ENCODE assay signal across 7 mouse cellular contexts in the genomic region with DNA sequence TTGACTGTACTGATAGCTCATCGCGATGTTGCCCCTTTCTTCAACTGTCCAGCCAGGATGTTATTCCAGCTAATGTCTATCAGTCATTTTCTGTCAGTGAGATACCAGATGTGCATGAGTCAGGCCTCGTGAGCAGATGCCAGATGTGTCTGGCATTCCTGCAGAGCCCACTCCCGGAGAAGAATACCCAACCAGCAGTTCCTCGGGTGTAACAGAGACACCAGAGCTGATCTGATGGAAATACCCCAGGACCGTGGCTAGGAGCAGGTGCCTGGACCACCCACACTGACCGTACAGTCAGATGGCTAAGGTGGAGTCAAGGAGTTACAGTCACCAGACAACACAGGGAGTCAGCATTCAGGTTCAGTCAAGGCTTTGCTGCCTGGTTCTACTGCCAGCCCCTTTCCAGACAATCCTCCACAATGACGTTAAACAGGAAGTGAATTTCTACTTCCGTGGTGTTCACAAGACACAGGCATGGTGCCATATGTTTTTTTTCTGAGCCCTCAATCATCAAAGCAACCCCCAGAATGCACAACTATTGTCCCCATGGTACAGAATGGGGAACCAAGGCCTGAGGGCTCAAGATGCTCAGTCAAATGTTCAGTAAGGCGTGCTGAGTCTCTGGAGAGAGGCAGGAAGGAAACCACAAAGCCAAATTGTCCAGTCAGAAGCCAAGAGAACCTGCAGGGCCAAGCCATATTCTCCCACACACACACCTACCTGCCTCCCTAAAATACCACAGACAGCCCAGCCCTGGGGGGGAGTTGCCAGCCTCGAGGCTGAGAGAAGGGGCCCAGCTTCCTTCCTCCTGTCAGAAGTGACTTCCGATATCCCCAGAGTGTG.
DNase-seq lines count a peak whose midpoint lies in the region; ATAC-seq and TF ChIP-seq lines count a peak whose summit lies in the region.

No protein-coding gene starts in this region.

- no peaks in the 10 kb centered on the region for H3K9me3 ChIP-seq in lung, embryonic 14.5 days (ENCODE audit: low read depth, low read length)
- H3K9me3 ChIP-seq in liver, embryonic 16.5 days (replicated peaks; ENCODE audit: control insufficient read depth, low read length), result no peaks in the 10 kb centered on the region

- WGBS in lung, embryonic 14.5 days, result 43% methylated on average over 12 of the region's 12 CpGs
- 25% methylated on average over 12 of the region's 12 CpGs for WGBS in liver, embryonic 16.5 days (ENCODE audit: insufficient replicate concordance)

- H3K9ac ChIP-seq in lung, embryonic 14.5 days, result no peak overlapping the region
- no peak overlapping the region for H3K9ac ChIP-seq in liver, embryonic 16.5 days (ENCODE audit: low read depth, low read length)

- no peak overlapping the region for H3K27ac ChIP-seq in lung, embryonic 14.5 days (ENCODE audit: low read depth)
- peak overlapping the region; percentile 48 for H3K27ac ChIP-seq in brown adipose tissue, adult 24 weeks (replicated peaks; ENCODE audit: low read depth, low read length)
- peak overlapping the region; percentile 45; the same call in 1 of the 2 replicates for H3K27ac ChIP-seq in liver, embryonic 16.5 days (ENCODE audit: low read length)

- no peak overlapping the region for H3K4me2 ChIP-seq in lung, embryonic 14.5 days
- no peak overlapping the region for H3K4me2 ChIP-seq in liver, embryonic 16.5 days (ENCODE audit: low read depth, low read length)

- ATAC-seq in lung, embryonic 14.5 days (ENCODE audit: insufficient read depth), result no peak
- no peak for ATAC-seq in liver, embryonic 16.5 days (ENCODE audit: low read depth)

- peaks cover 6% of the 10 kb centered on the region for H3K4me1 ChIP-seq in lung, embryonic 14.5 days (ENCODE audit: insufficient read depth)
- peaks cover 46% of the 10 kb centered on the region for H3K4me1 ChIP-seq in brown adipose tissue, adult 24 weeks (ENCODE audit: control insufficient read depth, insufficient read depth, insufficient read length, low read length)
- peaks cover 3% of the 10 kb centered on the region for H3K4me1 ChIP-seq in liver, embryonic 16.5 days (ENCODE audit: control insufficient read depth, low read depth, low read length)

- H3K27me3 ChIP-seq in lung, embryonic 14.5 days (ENCODE audit: insufficient read depth, low read length), result no peaks in the 10 kb centered on the region
- no peaks in the 10 kb centered on the region for H3K27me3 ChIP-seq in liver, embryonic 16.5 days (ENCODE audit: control insufficient read depth, insufficient read depth, low read depth, low read length)

- no peak overlapping the region for H3K4me3 ChIP-seq in lung, embryonic 14.5 days (ENCODE audit: low read depth, low read length)
- no peak overlapping the region for H3K4me3 ChIP-seq in brown adipose tissue, adult 24 weeks (ENCODE audit: insufficient read depth, low read depth, low read length)
- H3K4me3 ChIP-seq in liver, embryonic 16.5 days (ENCODE audit: low read depth, low read length), result no peak overlapping the region

- no peak for TF ChIP-seq CTCF in lung, embryonic 14.5 days (IDR thresholded peaks at IDR 0.05; ENCODE audit: low read depth)

- peak; percentile 25 for DNase-seq in lung, embryonic 14.5 days
- no peak for DNase-seq in lung, postnatal 25 days (ENCODE audit: low spot score)
- peak; percentile 44 for DNase-seq in thymus, postnatal 25 days
- no peak for DNase-seq in layer of hippocampus, adult 8-10 months (ENCODE audit: low spot score in 2 of 2)
- DNase-seq in right cerebral cortex, postnatal 25 days, result no peak

- H3K36me3 ChIP-seq in lung, embryonic 14.5 days (ENCODE audit: insufficient read depth), result no peaks in the 10 kb centered on the region
- H3K36me3 ChIP-seq in liver, embryonic 16.5 days (ENCODE audit: control insufficient read depth, insufficient read depth), result no peaks in the 10 kb centered on the region

Comparison
In these comparisons a context has a peak if more than half of its experiments do, and no peak if none do; other contexts are left out.
1. DNase-seq: peak in lung, embryonic 14.5 days (single experiment) and thymus, postnatal 25 days (single experiment); none in lung, postnatal 25 days (single experiment), layer of hippocampus, adult 8-10 months (0 of 2) and right cerebral cortex, postnatal 25 days (single experiment).